Mouse (Mus musculus) testis, adult 2 months (tissue): ENCODE results near the gene Tmem110. TPM values are rescaled to one million over a fixed set of nuclear protein-coding genes. Genes with fewer than 3 reads are reported as not detected.

Experiments used
- H3K27ac ChIP-seq: fragments of 200-500 bp; 2 replicates; pipeline ENCODE4 v1.5.1; 2012; ENCODE audit warnings: low read depth, low read length; ENCODE audit not compliant: control insufficient read depth, insufficient read depth
- H3K27me3 ChIP-seq: fragments of 200-500 bp; 2 replicates; pipeline ENCODE4 v1.6.1; 2012; ENCODE audit warnings: mild to moderate bottlenecking, low read length, moderate library complexity; ENCODE audit not compliant: control insufficient read depth, insufficient read depth
- H3K36me3 ChIP-seq: fragments of 200-500 bp; 2 replicates; pipeline ENCODE4 v1.6.1; 2012; ENCODE audit warnings: mild to moderate bottlenecking, low read length; ENCODE audit not compliant: control insufficient read depth, insufficient read depth
- H3K4me1 ChIP-seq: fragments of 200-500 bp; 2 replicates; pipeline ENCODE4 v1.6.1; 2012; ENCODE audit warnings: low read length; ENCODE audit not compliant: control insufficient read depth, insufficient read depth
- H3K4me3 ChIP-seq: fragments of 200-500 bp; 2 replicates; pipeline ENCODE4 v1.5.1; 2012; ENCODE audit warnings: low read depth, mild to moderate bottlenecking, low read length, moderate library complexity, mixed read lengths; ENCODE audit not compliant: control insufficient read depth
- CTCF ChIP-seq: fragments of 200-500 bp; IDR thresholded peaks from 2 replicates; pipeline ENCODE4 v1.5.1; 2012; ENCODE audit warnings: low read depth, mild to moderate bottlenecking, inconsistent platforms, low read length, moderate library complexity; ENCODE audit not compliant: control insufficient read depth, insufficient read depth, insufficient replicate concordance
- POLR2A ChIP-seq: fragments of 200-500 bp; IDR thresholded peaks from 2 replicates; pipeline ENCODE4 v1.6.1; 2012; ENCODE audit warnings: low read depth, mild to moderate bottlenecking, inconsistent platforms, low read length, moderate library complexity; ENCODE audit not compliant: control insufficient read depth
- polyA plus RNA-seq: library from polyadenylated mRNA; depleted of rRNA; stranded (reverse); fragments of >200 nt; gene quantifications from 2 replicates; pipeline ENCODE4 v1.2.3, GENCODE M21; 2012

Tmem110 gene
- polyA plus RNA-seq, 1 experiment = 3.6 TPM

DNA sequence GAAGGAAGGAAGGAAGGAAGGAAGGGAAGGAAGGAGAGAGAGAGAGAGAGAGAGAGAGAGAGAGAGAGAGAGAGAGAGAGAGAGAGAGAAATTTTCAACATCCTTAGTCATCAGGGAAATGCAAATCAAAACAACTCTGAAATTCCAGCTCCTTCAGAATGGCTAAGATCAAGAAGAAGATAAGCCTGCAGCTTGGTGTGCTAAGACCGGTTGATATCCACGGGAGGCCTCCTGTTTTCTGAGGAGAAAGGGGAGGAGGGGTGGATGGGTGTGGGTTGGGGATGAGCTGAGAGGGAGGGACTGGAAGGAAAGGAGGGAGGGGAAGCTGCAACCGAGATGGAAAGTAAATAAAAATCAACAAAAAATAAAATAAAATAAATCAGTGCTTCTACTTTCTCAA is 59.9 kb downstream of the Tmem110 start:
- H3K36me3 ChIP-seq = no peaks in the 10 kb centered on the region
- no peak overlapping the region for H3K4me3 ChIP-seq
- no peaks in the 10 kb centered on the region; the same call in 1 of the 2 replicates for H3K4me1 ChIP-seq
- no peak overlapping the region for H3K27ac ChIP-seq
- TF ChIP-seq POLR2A = no peak
- TF ChIP-seq CTCF = no peak
- no peaks in the 10 kb centered on the region for H3K27me3 ChIP-seq

DNA sequence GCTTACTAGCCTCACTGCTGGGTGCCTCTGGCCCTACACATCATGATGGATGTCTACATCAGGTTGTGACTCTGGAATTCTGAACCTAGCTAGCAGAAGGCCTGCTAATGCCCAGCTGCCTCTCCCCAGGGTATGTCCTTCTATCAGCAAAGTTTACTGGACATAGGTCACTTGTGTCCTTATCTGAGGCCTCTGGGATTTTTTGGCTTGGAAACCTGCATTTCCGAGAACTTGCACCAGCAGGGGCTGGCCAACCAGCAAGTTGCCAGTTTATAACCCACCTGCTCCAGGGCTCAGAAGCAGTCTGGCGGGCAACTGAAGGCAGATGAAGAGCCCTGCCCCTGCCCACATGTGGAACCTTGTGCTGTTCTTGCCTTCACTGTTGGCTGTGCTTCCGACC is 60.8 kb downstream of the Tmem110 start, which contains the start of gene Itih4:
TSS of gene Itih4 (plus strand) at position 273 of the 400 bp plus-strand sequence.
- H3K36me3 ChIP-seq = no peaks in the 10 kb centered on the region
- TF ChIP-seq CTCF (no peak), POLR2A (no peak)
- no peaks in the 10 kb centered on the region; the same call in 1 of the 2 replicates for H3K4me1 ChIP-seq
- H3K27ac ChIP-seq = no peak within 1 kb of the TSS
- H3K4me3 ChIP-seq = no peak within 1 kb of the TSS
- H3K27me3 ChIP-seq = no peaks in the 10 kb centered on the region

DNA sequence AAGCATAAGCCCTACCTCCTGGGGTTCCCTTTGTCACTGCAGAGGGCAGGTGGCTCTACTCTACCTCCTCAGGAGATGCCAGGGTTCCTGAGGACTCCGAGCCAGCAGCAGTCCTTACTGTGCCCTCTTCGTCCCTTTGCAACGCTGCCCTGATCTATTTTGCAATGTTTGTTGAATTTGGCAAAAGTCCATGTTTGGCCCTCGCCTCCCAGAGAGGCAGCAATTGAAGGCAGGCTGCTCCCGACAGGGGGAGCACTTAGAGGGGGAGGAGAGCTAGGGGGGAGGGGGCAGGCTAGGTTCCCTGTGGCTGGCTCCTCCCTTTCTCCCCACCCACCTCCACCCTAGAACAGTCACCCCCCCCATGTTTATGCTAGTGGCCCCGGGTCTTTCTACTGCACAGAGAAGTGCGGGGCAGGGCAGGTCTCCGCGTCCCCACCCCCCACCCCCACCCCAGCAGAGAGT is 62.9 kb downstream of the Tmem110 start:
- Histone ChIP-seq H3K36me3 (no peaks in the 10 kb centered on the region), H3K4me3 (no peak overlapping the region), H3K27me3 (no peaks in the 10 kb centered on the region), H3K27ac (no peak overlapping the region), H3K4me1 (no peaks in the 10 kb centered on the region; the same call in 1 of the 2 replicates)
- TF ChIP-seq POLR2A = no peak

DNA sequence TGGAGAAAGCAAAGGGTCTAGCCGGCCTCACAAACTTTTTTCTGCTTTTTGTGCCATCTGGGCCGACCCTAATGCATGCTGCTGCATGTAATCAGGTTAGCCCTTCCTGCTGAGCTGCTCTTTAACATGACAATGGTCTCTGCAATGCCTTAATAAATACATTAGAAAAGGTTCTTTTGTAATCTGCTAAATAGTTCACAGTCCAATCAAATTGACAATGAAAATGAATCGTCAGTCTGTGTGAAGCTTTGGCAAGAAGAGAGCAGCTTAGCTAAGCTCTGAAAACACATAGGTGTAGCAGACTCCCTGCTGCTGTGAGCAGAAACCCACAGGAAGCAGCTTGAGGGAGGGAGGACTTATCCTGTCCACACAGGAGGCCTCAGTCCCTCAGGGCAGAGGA is 74.6 kb downstream of the Tmem110 start:
- H3K4me3 ChIP-seq = no peak overlapping the region
- no peaks in the 10 kb centered on the region for H3K27me3 ChIP-seq
- H3K4me1 ChIP-seq = no peaks in the 10 kb centered on the region
- no peak for TF ChIP-seq POLR2A
- no peak for TF ChIP-seq CTCF
- no peaks in the 10 kb centered on the region for H3K36me3 ChIP-seq
- H3K27ac ChIP-seq = no peak overlapping the region

DNA sequence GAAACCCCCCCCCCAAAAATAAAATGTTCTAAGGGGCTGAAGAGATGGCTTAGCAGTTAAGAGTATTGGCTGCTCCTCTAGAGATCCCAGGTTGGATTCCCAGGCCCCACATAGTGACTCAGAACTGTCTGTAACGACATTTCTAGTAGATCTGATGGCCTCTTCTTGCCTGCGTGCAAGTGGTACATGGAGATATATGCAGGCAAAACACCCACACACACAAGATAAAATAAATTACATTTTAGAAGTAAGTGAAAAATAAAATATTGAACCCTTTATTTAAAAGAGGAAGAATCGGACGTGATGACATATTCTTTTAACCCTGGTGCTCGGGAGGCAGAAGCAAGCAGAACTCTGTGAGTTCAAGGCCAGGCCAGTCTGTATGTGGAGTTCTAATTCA is 77.2 kb downstream of the Tmem110 start:
- Histone ChIP-seq H3K4me3 (no peak overlapping the region), H3K27ac (no peak overlapping the region), H3K4me1 (no peaks in the 10 kb centered on the region), H3K36me3 (no peaks in the 10 kb centered on the region), H3K27me3 (no peaks in the 10 kb centered on the region)
- TF ChIP-seq POLR2A (no peak), CTCF (no peak)

DNA sequence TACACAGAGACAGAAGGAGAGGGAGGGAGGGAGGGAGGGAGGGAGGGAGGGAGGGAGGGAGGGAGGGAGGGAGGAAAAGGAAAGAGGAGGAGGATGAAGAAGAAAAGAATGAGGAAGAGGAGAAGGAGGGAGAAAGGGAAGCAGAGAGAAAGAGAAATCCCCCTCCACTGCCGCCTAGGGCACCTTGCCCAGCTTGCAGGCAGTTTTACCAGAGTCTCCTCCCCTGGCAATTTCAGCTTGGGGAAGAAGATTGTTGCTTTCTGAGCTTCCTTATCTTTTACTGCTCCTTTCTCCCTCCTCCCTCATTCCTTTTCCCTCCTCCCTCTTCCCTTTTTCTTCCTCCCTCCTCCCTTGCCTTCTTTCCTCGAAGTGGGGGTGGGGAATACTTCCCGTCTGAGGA is 77.6 kb downstream of the Tmem110 start:
- Histone ChIP-seq H3K36me3 (no peaks in the 10 kb centered on the region), H3K27me3 (no peaks in the 10 kb centered on the region), H3K27ac (no peak overlapping the region), H3K4me1 (no peaks in the 10 kb centered on the region), H3K4me3 (no peak overlapping the region)
- no peak for TF ChIP-seq POLR2A
- no peak for TF ChIP-seq CTCF

DNA sequence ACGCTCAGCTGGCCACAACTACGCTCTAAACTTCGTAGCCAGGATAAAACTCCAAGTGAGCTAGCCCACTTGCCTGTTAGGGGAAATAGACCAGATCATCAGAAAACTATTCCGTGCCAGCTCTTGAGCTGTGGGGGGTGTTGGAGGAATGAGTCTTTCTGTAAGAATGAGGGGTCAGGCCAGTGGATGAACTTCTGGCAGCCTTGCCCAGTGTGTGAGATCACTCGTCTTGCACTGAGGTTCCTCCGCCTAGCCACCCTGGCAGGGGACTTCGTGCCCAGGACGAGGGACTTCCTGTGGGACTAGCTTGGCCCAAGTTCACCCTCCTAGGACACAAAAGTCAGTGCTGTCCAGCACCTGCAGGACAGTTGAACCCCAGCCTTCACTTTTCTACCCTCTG is 78.9 kb downstream of the Tmem110 start:
- no peaks in the 10 kb centered on the region for H3K36me3 ChIP-seq
- no peaks in the 10 kb centered on the region for H3K27me3 ChIP-seq
- TF ChIP-seq CTCF (no peak), POLR2A (no peak)
- H3K27ac ChIP-seq = no peak overlapping the region
- H3K4me1 ChIP-seq = no peaks in the 10 kb centered on the region
- no peak overlapping the region for H3K4me3 ChIP-seq

DNA sequence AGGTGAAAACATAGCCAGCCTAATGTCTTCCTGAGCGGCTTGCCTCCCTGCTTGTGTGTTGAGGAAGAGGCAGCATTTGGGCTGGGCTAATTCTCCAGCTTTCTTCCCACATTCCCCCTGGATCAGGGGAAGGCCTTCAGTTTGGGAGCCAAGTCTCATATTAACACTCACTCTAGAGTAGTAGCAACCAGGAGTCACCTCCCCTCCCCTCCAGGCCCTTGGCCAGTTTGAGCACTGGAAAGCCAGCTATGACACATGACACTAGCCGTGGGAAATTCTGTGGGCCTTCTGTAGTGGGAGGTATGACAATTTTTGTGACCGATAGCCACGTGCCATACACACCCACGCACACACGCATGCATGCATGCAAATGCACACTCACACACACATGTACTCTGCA is 80.6 kb downstream of the Tmem110 start:
- TF ChIP-seq CTCF (no peak), POLR2A (no peak)
- Histone ChIP-seq H3K4me3 (no peak overlapping the region), H3K27me3 (no peaks in the 10 kb centered on the region), H3K4me1 (no peaks in the 10 kb centered on the region), H3K27ac (no peak overlapping the region), H3K36me3 (no peaks in the 10 kb centered on the region)
